Mouse (Mus musculus): Measurements from ENCODE around the gene Myrf.

DNA sequence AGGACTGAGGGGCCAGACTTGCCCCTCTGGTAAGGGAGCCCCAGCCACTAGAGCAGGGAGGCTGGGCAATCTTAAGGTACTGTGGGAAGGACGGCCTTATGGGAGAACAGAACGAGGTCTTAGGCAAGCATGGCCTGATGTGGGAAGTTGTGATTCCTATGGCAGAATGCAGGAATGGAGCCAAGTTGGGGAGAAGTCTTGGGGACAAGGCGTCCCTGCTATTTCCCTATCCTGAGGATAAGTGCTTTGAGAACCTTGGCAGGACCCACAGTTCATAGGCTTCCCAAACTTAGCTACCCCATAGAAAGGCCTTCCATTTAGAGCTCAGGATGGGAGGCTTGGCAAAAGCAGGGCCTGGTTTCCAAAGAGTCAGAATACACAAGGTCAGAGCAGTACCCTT is 31.7 kb downstream of the Myrf start:
- TF ChIP-seq CTCF (IDR thresholded peaks at IDR 0.05; ENCODE audit: borderline replicate concordance, extremely low read depth, insufficient read depth, insufficient read length), result no peak
- no peak for TF ChIP-seq POLR2A (IDR thresholded peaks at IDR 0.05; ENCODE audit: borderline replicate concordance, extremely low read depth, insufficient read depth, insufficient read length, poor library complexity, severe bottlenecking)
